Mouse (Mus musculus): ENCODE measurements around the gene Tulp2. TPM values are rescaled to one million over a fixed set of nuclear protein-coding genes. Genes with fewer than 3 reads are reported as not detected.
A peak's percentile ranks its signal among the peaks of the same experiment; 100 is the strongest.

The Tulp2 gene
- total and polyA plus RNA-seq, 3 experiments = 1.1 to 1.2 TPM; not detected in 1

DNA sequence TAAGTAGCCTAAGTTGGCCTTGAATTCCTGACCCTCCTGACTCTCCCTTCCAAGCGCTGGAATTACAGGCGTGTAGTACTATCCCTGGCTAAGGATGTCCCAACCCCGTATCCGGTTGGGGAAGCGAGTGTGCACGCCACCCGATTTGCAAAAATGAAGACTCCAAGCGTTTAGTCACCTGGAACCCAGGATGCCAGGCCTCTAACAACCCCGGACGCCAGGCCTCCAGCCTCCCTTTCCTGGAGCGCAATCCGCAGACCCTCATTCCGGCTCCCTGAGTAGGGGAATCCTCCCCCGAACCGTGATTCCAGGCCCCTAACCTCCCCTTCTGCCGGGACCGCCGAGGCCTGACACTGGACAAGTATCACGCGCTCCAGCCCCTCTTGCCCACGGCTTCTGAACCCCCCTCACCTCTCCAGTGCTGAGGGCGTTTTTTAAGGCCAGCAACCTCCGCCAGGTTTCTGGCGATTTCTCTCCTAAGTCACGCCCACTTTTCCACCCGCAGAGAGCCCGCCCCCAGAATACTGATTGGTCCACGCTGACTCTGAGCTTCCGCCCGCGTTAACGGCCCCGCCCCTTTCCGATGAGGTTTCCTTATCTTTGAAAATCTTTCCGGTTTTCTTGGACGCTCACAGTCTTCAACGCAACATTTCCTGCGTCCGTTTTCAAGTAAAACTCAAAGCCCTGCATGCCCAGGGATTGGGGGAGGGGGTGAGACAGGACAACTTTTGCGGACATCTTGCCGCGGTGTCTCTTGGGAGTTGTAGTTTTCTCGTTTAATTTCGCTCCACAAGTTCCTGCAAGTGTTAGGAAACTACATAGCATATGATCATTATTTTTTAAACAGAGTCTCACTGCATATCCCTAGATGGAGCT lies 28.5 kb downstream of the Tulp2 start, which contains the start of gene Nucb1:
TSS of gene Nucb1 (minus strand) at position 495 of the 876 bp plus-strand sequence.
- Histone ChIP-seq H3K4me3 (ENCODE audit: control insufficient read depth in 1 of 2, insufficient read depth in 1 of 2, low read depth in 2 of 2, low read length in 2 of 2) (peak within 1 kb of the TSS; percentile 72 to 87), H3K27me3 (ENCODE audit: control insufficient read depth in 1 of 2, insufficient read depth in 2 of 2, low read length in 2 of 2) (no peaks in the 10 kb centered on the region), H3K9me3 (replicated peaks; ENCODE audit: insufficient read depth, low read length) (no peaks in the 10 kb centered on the region), H3K79me2 (ENCODE audit: control insufficient read depth, insufficient read depth, low read length, poor library complexity) (peaks cover 24% of the 10 kb centered on the region), H3K36me3 (ENCODE audit: control insufficient read depth in 1 of 2, insufficient read depth in 2 of 2, low read length in 2 of 2) (peaks cover 5 to 16% of the 10 kb centered on the region in 2 experiments), H3K4me1 (ENCODE audit: control insufficient read depth in 1 of 2, insufficient read depth in 2 of 2, low read length in 2 of 2) (peaks cover 7 to 10% of the 10 kb centered on the region in 2 experiments), H3K9ac (ENCODE audit: control insufficient read depth, low read depth, low read length, poor library complexity, severe bottlenecking) (peak within 1 kb of the TSS; percentile 86), H3K27ac (ENCODE audit: control insufficient read depth, low read depth, low read length) (peak within 1 kb of the TSS; percentile 95)
- peak; percentile 98 for DNase-seq (ENCODE audit: low read depth, low spot score)
- TF ChIP-seq HCFC1 (IDR thresholded peaks at IDR 0.05; ENCODE audit: low read depth, low read length) (peak; percentile 100), NRF1 (IDR thresholded peaks at IDR 0.05; ENCODE audit: insufficient read depth, low read depth, low read length, poor library complexity, severe bottlenecking) (0 out of 2 replicates have a peak, but pooled peaks have one; percentile 27), UBTF (IDR thresholded peaks at IDR 0.05; ENCODE audit: borderline replicate concordance, insufficient read depth, low read depth, low read length) (no peak), MAFK (IDR thresholded peaks at IDR 0.05; ENCODE audit: borderline replicate concordance, low read depth, low read length) (no peak), EP300 (IDR thresholded peaks at IDR 0.05; ENCODE audit: low read depth in 1 of 2, low read length in 2 of 2) (peak in 1 of 2 experiments; percentile 84; a peak in 3 of 4 replicates), MAZ (IDR thresholded peaks at IDR 0.05; ENCODE audit: low read depth, low read length) (no peak), SMC3 (IDR thresholded peaks at IDR 0.05; ENCODE audit: low read depth, low read length) (no peak), ZNF384 (IDR thresholded peaks at IDR 0.05; ENCODE audit: low read depth, low read length) (no peak), MEF2A (IDR thresholded peaks at IDR 0.05; ENCODE audit: extremely low read depth, insufficient replicate concordance, low read depth, low read length, poor library complexity, severe bottlenecking) (no peak), NELFE (IDR thresholded peaks at IDR 0.05; ENCODE audit: low read depth, low read length) (peak; percentile 92), CHD2 (IDR thresholded peaks at IDR 0.05; ENCODE audit: low read length) (peak; percentile 86), RAD21 (IDR thresholded peaks at IDR 0.05; ENCODE audit: low read depth, low read length) (no peak), POLR2A (IDR thresholded peaks at IDR 0.05; ENCODE audit: control insufficient read depth in 1 of 2, insufficient read depth in 1 of 2, low read depth in 1 of 2, low read length in 2 of 2, poor library complexity in 1 of 2) (peak; percentile 80 to 94), TAL1 (IDR thresholded peaks at IDR 0.05; ENCODE audit: low read length) (no peak), POLR2AphosphoS5 (IDR thresholded peaks at IDR 0.05; ENCODE audit: borderline replicate concordance, low read depth, low read length) (no peak), KAT2A (conservative IDR thresholded peaks at IDR 0.05; ENCODE audit: low read depth, low read length) (peak; percentile 86), CHD1 (IDR thresholded peaks at IDR 0.05; ENCODE audit: low read depth, low read length) (no peak; the same call in 1 of the 2 replicates), CTCF (IDR thresholded peaks at IDR 0.05 in 2 of 3, conservative IDR thresholded peaks at IDR 0.05 in 1 of 3; ENCODE audit: control insufficient read depth in 1 of 3, insufficient read depth in 1 of 3, low read depth in 2 of 3, low read length in 3 of 3, poor library complexity in 1 of 3, severe bottlenecking in 1 of 3) (peak in 1 of 3 experiments; percentile 12; a peak in 1 of 6 replicates), GATA1 (IDR thresholded peaks at IDR 0.05; ENCODE audit: low read depth, low read length) (peak; percentile 86), JUND (IDR thresholded peaks at IDR 0.05; ENCODE audit: low read depth, low read length) (no peak), ZKSCAN1 (IDR thresholded peaks at IDR 0.05; ENCODE audit: low read depth, low read length) (no peak), POLR2AphosphoS2 (IDR thresholded peaks at IDR 0.05; ENCODE audit: low read length) (peak; percentile 86; the same call in 1 of the 2 replicates), ZMIZ1 (IDR thresholded peaks at IDR 0.05; ENCODE audit: low read depth, low read length) (peak; percentile 95), USF2 (IDR thresholded peaks at IDR 0.05; ENCODE audit: borderline replicate concordance in 1 of 2, insufficient read depth in 1 of 2, low read depth in 1 of 2, low read length in 2 of 2) (no peak), ELF1 (IDR thresholded peaks at IDR 0.05; ENCODE audit: low read depth, low read length) (peak; percentile 82), TCF12 (IDR thresholded peaks at IDR 0.05; ENCODE audit: low read depth, low read length) (peak; percentile 33), BHLHE40 (IDR thresholded peaks at IDR 0.05; ENCODE audit: borderline replicate concordance, low read depth, low read length) (peak; percentile 64), USF1 (IDR thresholded peaks at IDR 0.05; ENCODE audit: low read depth, low read length) (peak; percentile 27; the same call in 1 of the 2 replicates), MXI1 (IDR thresholded peaks at IDR 0.05; ENCODE audit: low read depth, low read length) (peak; percentile 75), E2F4 (IDR thresholded peaks at IDR 0.05; ENCODE audit: borderline replicate concordance, low read depth, low read length) (peak; percentile 75; the same call in 1 of the 2 replicates), ZC3H11A (IDR thresholded peaks at IDR 0.05; ENCODE audit: low read depth, low read length) (no peak), MAX (IDR thresholded peaks at IDR 0.05; ENCODE audit: low read length) (no peak), RCOR1 (IDR thresholded peaks at IDR 0.05; ENCODE audit: low read depth, low read length) (0 out of 2 replicates have a peak, but pooled peaks have one; percentile 48), MYB (IDR thresholded peaks at IDR 0.05; ENCODE audit: low read depth, low read length) (0 out of 2 replicates have a peak, but pooled peaks have one; percentile 52)

Data from MEL (cell line).